Mouse (Mus musculus) olfactory bulb, adult 2 months (tissue): Measurements from ENCODE around the gene Sf3b1.

Experiments
- CTCF ChIP-seq: fragments of 200-500 bp; IDR thresholded peaks from 2 replicates; pipeline ENCODE4 v1.5.1; 2012; ENCODE audit warnings: low read depth, mild to moderate bottlenecking, low read length, moderate library complexity; ENCODE audit not compliant: insufficient read depth
- POLR2A ChIP-seq: fragments of 200-500 bp; IDR thresholded peaks from 2 replicates; pipeline ENCODE4 v1.6.1; 2012; ENCODE audit warnings: mild to moderate bottlenecking, low read depth, low read length, moderate library complexity; ENCODE audit not compliant: insufficient read depth

GRCm38 (mm10) chr1:55027253-55027801 is at the start of gene Sf3b1:
- TF ChIP-seq CTCF (no peak), POLR2A (peak; percentile 61; the same call in 1 of the 2 replicates)
